Mouse (Mus musculus) midbrain, embryonic 12.5 days (tissue): ENCODE measurements around the gene Serpina1b. TPM values are rescaled to one million over a fixed set of nuclear protein-coding genes. Genes with fewer than 3 reads are reported as not detected.
"Not testable (repeated sequence)": the region's sequence is repeated elsewhere in the genome, so short reads cannot be mapped to it uniquely, and the experiment has no call there.

Experiments
- ATAC-seq: fragments of 200-750 bp; cut with Nextera tagmentation; 2 replicates; pipeline ENCODE4 v1.8.0; 2017; ENCODE audit warnings: low read depth, moderate TSS enrichment, moderate library complexity; ENCODE audit not compliant: low FRiP score
- H3K27ac ChIP-seq: fragments of 300-500 bp; sonication (generic); replicated peaks from 2 replicates; pipeline ENCODE4 v1.5.1; 2016; ENCODE audit warnings: mild to moderate bottlenecking
- H3K27me3 ChIP-seq: fragments of 300-500 bp; sonication (generic); 2 replicates; pipeline ENCODE4 v1.6.1; 2016; ENCODE audit warnings: mild to moderate bottlenecking
- H3K36me3 ChIP-seq: fragments of 300-500 bp; sonication (generic); 2 replicates; pipeline ENCODE4 v1.6.1; 2016
- H3K4me1 ChIP-seq: fragments of 300-500 bp; sonication (generic); 2 replicates; pipeline ENCODE4 v1.6.1; 2016
- H3K4me2 ChIP-seq: fragments of 300-500 bp; sonication (generic); replicated peaks from 2 replicates; pipeline ENCODE4 v1.6.1; 2016; ENCODE audit warnings: mild to moderate bottlenecking, moderate library complexity
- H3K4me3 ChIP-seq: fragments of 300-500 bp; sonication (generic); 2 replicates; pipeline ENCODE4 v1.5.1; 2016; ENCODE audit warnings: mild to moderate bottlenecking
- H3K9ac ChIP-seq: fragments of 300-500 bp; sonication (generic); replicated peaks from 2 replicates; pipeline ENCODE4 v1.6.1; 2016; ENCODE audit warnings: mild to moderate bottlenecking, moderate library complexity
- H3K9me3 ChIP-seq: fragments of 300-500 bp; sonication (generic); 2 replicates; pipeline ENCODE4 v1.6.1; 2016; ENCODE audit warnings: mild to moderate bottlenecking
- WGBS: fragments of 180-500 bp; shearing (Covaris S2); methylation state at CpG from one replicate; pipeline ENCODE4 v1.1.7; 2016; 5-methylcytosine and 5-hydroxymethylcytosine counted together
- polyA plus RNA-seq: library from polyadenylated mRNA; unstranded; fragments of >200 nt; fragmentation: Nextera tagmentation; extraction: Ambion mirVana; gene quantifications from 2 replicates; pipeline ENCODE4 v1.2.1, GENCODE M21; 2016

Serpina1b gene
- polyA plus RNA-seq, 1 experiment from 2014 or later, result not detected

- Histone ChIP-seq H3K27me3 (no peaks in the 10 kb centered on the region), H3K4me3 (no peak overlapping the region), H3K4me2 (no peak overlapping the region), H3K36me3 (no peaks in the 10 kb centered on the region), H3K27ac (no peak overlapping the region), H3K4me1 (no peaks in the 10 kb centered on the region), H3K9ac (no peak overlapping the region), H3K9me3 (no peaks in the 10 kb centered on the region)
- no peak for ATAC-seq
- 60% methylated on average over 7 of the region's 7 CpGs for WGBS
Observed at GRCm38 (mm10) chr12:103687021-103687420, 143.2 kb downstream of the Serpina1b start.

- no peak overlapping the region for H3K4me3 ChIP-seq
- no peaks in the 10 kb centered on the region for H3K4me1 ChIP-seq
- ATAC-seq, result no peak
- no peaks in the 10 kb centered on the region for H3K36me3 ChIP-seq
- H3K9me3 ChIP-seq, result no peaks in the 10 kb centered on the region
- 78% methylated on average over 3 of the region's 3 CpGs for WGBS
- H3K4me2 ChIP-seq, result no peak overlapping the region
- H3K27me3 ChIP-seq, result no peaks in the 10 kb centered on the region
- H3K27ac ChIP-seq, result no peak overlapping the region
- H3K9ac ChIP-seq, result no peak overlapping the region
Observed at GRCm38 (mm10) chr12:103686050-103686449, 144.1 kb downstream of the Serpina1b start.

GRCm38 (mm10) chr12:103685386-103685785, 144.8 kb downstream of the Serpina1b start:
- ATAC-seq, result no peak
- no peak overlapping the region for H3K4me2 ChIP-seq
- WGBS, result 85% methylated on average over 3 of the region's 3 CpGs
- H3K9me3 ChIP-seq, result no peaks in the 10 kb centered on the region
- no peaks in the 10 kb centered on the region for H3K27me3 ChIP-seq
- no peak overlapping the region for H3K27ac ChIP-seq
- no peaks in the 10 kb centered on the region for H3K36me3 ChIP-seq
- no peaks in the 10 kb centered on the region for H3K4me1 ChIP-seq
- H3K9ac ChIP-seq, result no peak overlapping the region
- no peak overlapping the region for H3K4me3 ChIP-seq

- H3K9ac ChIP-seq, result no peak overlapping the region
- no peaks in the 10 kb centered on the region for H3K27me3 ChIP-seq
- no peak overlapping the region for H3K4me3 ChIP-seq
- WGBS, result 73% methylated on average over 4 of the region's 4 CpGs
- H3K9me3 ChIP-seq, result no peaks in the 10 kb centered on the region
- H3K4me1 ChIP-seq, result no peaks in the 10 kb centered on the region
- no peak overlapping the region for H3K4me2 ChIP-seq
- H3K36me3 ChIP-seq, result no peaks in the 10 kb centered on the region
- no peak for ATAC-seq
- no peak overlapping the region for H3K27ac ChIP-seq
Observed at GRCm38 (mm10) chr12:103683775-103684174, 146.4 kb downstream of the Serpina1b start.

- H3K4me1 ChIP-seq, result no peaks in the 10 kb centered on the region
- no peak overlapping the region for H3K4me2 ChIP-seq
- H3K27me3 ChIP-seq, result no peaks in the 10 kb centered on the region
- WGBS, result 78% methylated on average over 2 of the region's 2 CpGs
- H3K4me3 ChIP-seq, result no peak overlapping the region
- no peak for ATAC-seq
- no peaks in the 10 kb centered on the region for H3K9me3 ChIP-seq
- no peak overlapping the region for H3K9ac ChIP-seq
- no peaks in the 10 kb centered on the region for H3K36me3 ChIP-seq
- no peak overlapping the region for H3K27ac ChIP-seq
Observed at GRCm38 (mm10) chr12:103681739-103682138, 148.4 kb downstream of the Serpina1b start.

GRCm38 (mm10) chr12:103681169-103681568, 149.0 kb downstream of the Serpina1b start:
- no peak for ATAC-seq
- no peaks in the 10 kb centered on the region for H3K4me1 ChIP-seq
- H3K27me3 ChIP-seq, result no peaks in the 10 kb centered on the region
- 81% methylated on average over 2 of the region's 2 CpGs for WGBS
- no peaks in the 10 kb centered on the region for H3K9me3 ChIP-seq
- H3K4me2 ChIP-seq, result no peak overlapping the region
- H3K4me3 ChIP-seq, result no peak overlapping the region
- H3K27ac ChIP-seq, result no peak overlapping the region
- H3K9ac ChIP-seq, result no peak overlapping the region
- H3K36me3 ChIP-seq, result no peaks in the 10 kb centered on the region

GRCm38 (mm10) chr12:103679853-103680252, 150.3 kb downstream of the Serpina1b start:
- not testable (repeated sequence) for H3K27me3 ChIP-seq, H3K9ac ChIP-seq, H3K27ac ChIP-seq, H3K9me3 ChIP-seq, H3K4me2 ChIP-seq, H3K4me1 ChIP-seq, ATAC-seq, H3K36me3 ChIP-seq, H3K4me3 ChIP-seq
- WGBS, result 94% methylated on average over 1 of the region's 1 CpGs

Other genes with a start within 250 kb of the Serpina1b start
- 0.21 TPM in 1 of 2 replicates, not detected in the other for gene Serpina10, start 198.9 kb downstream of the Serpina1b start, polyA plus RNA-seq
- not detected in 2 replicates for gene Serpina6, start 173.2 kb downstream of the Serpina1b start, polyA plus RNA-seq
- not detected in 2 replicates for gene Serpina16, start 154.2 kb downstream of the Serpina1b start, polyA plus RNA-seq
- gene Serpina1f, start 134.8 kb downstream of the Serpina1b start, polyA plus RNA-seq, result not detected in 2 replicates
- gene Serpina1d, start 56.8 kb downstream of the Serpina1b start, polyA plus RNA-seq, result 0.22 TPM in 1 of 2 replicates, not detected in the other
- gene Serpina1a, start 33.2 kb upstream of the Serpina1b start, polyA plus RNA-seq, result not detected in 2 replicates
- gene Serpina1c, start 74.5 kb upstream of the Serpina1b start, polyA plus RNA-seq, result not detected in 2 replicates
- gene Serpina1e, start 128.6 kb upstream of the Serpina1b start, polyA plus RNA-seq, result not detected in 2 replicates
- gene Serpina11, start 159.6 kb upstream of the Serpina1b start, polyA plus RNA-seq, result not detected in 2 replicates
- gene Serpina9, start 183.4 kb upstream of the Serpina1b start, polyA plus RNA-seq, result 0.05 TPM in 1 of 2 replicates, not detected in the other
- not detected in 2 replicates for gene Serpina12, start 214.1 kb upstream of the Serpina1b start, polyA plus RNA-seq